Mouse (Mus musculus) hindbrain, postnatal 0 days (tissue): ENCODE data around the gene Lin54. TPM values are rescaled to one million over a fixed set of nuclear protein-coding genes. Genes with fewer than 3 reads are reported as not detected.
"Not testable (repeated sequence)": the region's sequence is repeated elsewhere in the genome, so short reads cannot be mapped to it uniquely, and the experiment has no call there.

ENCODE experiments used
- ATAC-seq: fragments of 200-750 bp; cut with Nextera tagmentation; 2 replicates; pipeline ENCODE4 v1.8.0; 2017; ENCODE audit warnings: mild to moderate bottlenecking, moderate TSS enrichment, moderate library complexity
- DNase-seq: peaks from one replicate; pipeline ENCODE4 v3.0.0-alpha.2; 2015; ENCODE audit warnings: low spot score
- H3K27ac ChIP-seq: fragments of 300-500 bp; sonication (generic); 2 replicates; pipeline ENCODE4 v1.5.1; 2014; ENCODE audit warnings: mild to moderate bottlenecking
- H3K27me3 ChIP-seq: fragments of 300-500 bp; sonication (generic); 2 replicates; pipeline ENCODE4 v1.6.1; 2014; ENCODE audit warnings: low read length, mixed read lengths; ENCODE audit not compliant: insufficient read depth
- H3K36me3 ChIP-seq: fragments of 300-500 bp; sonication (generic); 2 replicates; pipeline ENCODE4 v1.6.1; 2014; ENCODE audit warnings: low read length, mixed read lengths; ENCODE audit not compliant: insufficient read depth
- H3K4me1 ChIP-seq: fragments of 300-500 bp; sonication (generic); 2 replicates; pipeline ENCODE4 v1.6.1; 2014; ENCODE audit warnings: antibody characterized with exemption, low read length, mixed read lengths; ENCODE audit not compliant: insufficient read depth
- H3K4me2 ChIP-seq: fragments of 300-500 bp; sonication (generic); 2 replicates; pipeline ENCODE4 v1.6.1; 2014; ENCODE audit warnings: low read depth, mild to moderate bottlenecking, low read length, moderate library complexity, mixed read lengths
- H3K4me3 ChIP-seq: fragments of 300-500 bp; sonication (generic); 2 replicates; pipeline ENCODE4 v1.5.1; 2014; ENCODE audit warnings: low read length
- H3K9ac ChIP-seq: fragments of 300-500 bp; sonication (generic); replicated peaks from 2 replicates; pipeline ENCODE4 v1.6.1; 2014; ENCODE audit warnings: mild to moderate bottlenecking, low read length, moderate library complexity, mixed read lengths
- H3K9me3 ChIP-seq: fragments of 300-500 bp; sonication (generic); 2 replicates; pipeline ENCODE4 v1.6.1; 2016; ENCODE audit warnings: low read length, mixed read lengths
- CTCF ChIP-seq: IDR thresholded peaks from 2 replicates; pipeline ENCODE4 v1.5.1; 2016; ENCODE audit warnings: antibody characterized with exemption, control low read depth, low read depth
- WGBS: fragments of 180-500 bp; shearing (Covaris S2); extraction: QIAGEN DNeasy Blood & Tissue Kit; methylation state at CpG from one replicate; pipeline ENCODE4 v1.1.7; 2014; 5-methylcytosine and 5-hydroxymethylcytosine counted together
- polyA plus RNA-seq: library from polyadenylated mRNA; unstranded; fragments of >200 nt; fragmentation: Nextera tagmentation; extraction: Ambion mirVana; gene quantifications from 2 replicates; pipeline ENCODE4 v1.2.1, GENCODE M21; 2015
- total RNA-seq: library from RNA; depleted of rRNA; stranded (reverse); fragments of >200 nt; gene quantifications from 2 replicates; pipeline ENCODE4 v1.2.3, GENCODE M21; 2014

The Lin54 gene
- total and polyA plus RNA-seq, 2 experiments from 2014 or later: 6.7 to 13.9 TPM

DNA sequence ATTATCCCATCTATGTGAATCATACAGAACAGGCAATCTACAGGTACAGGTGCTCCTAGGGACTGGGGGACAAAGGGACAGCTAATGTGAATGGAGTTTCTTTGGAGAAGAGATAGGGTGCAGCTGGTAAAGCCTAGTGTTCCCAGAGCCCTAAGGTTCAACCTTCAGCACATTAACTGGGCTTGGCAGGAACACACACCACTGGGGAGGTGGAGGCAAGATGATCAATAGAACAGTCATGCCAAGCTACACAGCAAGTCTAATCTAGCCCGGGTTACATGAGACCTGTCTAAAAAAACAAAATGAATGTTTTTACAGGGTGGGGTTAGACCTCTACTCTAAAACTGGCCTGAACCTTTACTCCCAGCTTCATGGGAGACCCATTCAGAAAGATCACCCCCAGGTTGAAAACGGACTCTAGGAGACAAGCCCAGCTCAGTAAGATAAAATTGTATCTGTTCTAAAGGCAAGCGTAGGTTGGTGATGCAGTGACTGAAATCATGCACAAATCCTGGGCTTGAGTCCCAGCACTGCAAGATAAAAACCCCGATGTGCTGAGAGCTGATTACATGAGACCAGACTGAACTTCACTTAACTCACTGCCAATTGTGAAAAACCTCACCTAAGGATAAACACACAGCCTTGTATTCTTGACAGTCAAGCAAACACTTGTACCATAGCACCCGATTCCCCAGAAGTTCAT, 72.3 kb downstream of the Lin54 start:
- peak overlapping the region; percentile 84 for H3K9ac ChIP-seq
- no peak for TF ChIP-seq CTCF
- peak overlapping the region; percentile 74 for H3K4me3 ChIP-seq
- H3K27ac ChIP-seq: no peak overlapping the region
- DNase-seq (peak; percentile 12), ATAC-seq (no peak)
- H3K9me3 ChIP-seq: no peaks in the 10 kb centered on the region
- H3K4me2 ChIP-seq: peak overlapping the region; percentile 72
- H3K36me3 ChIP-seq: peaks cover 14% of the 10 kb centered on the region; the same call in 1 of the 2 replicates
- H3K27me3 ChIP-seq: no peaks in the 10 kb centered on the region
- peaks cover 28% of the 10 kb centered on the region for H3K4me1 ChIP-seq
- WGBS: 4% methylated on average over 5 of the region's 5 CpGs

DNA sequence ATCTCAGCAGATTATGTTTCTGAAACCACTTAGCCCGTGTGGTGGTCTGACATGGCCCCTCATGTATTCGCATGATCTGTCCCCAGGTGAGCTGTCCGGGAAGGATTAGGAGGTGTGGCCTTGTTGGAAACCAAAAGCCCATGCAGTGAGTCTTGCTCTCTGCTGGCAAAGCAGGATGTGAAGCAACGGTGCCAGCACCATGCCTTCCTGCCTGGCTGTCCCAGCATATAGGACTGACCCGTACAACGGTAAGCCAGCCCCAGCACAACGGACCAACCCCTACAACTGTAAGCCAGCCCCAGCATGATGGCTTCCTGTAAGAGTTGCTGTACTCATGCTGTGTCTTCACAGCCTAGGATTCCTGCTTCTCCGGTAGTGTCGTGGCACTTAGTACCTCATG, 73.2 kb downstream of the Lin54 start:
- Histone ChIP-seq H3K4me1 (peaks cover 28% of the 10 kb centered on the region), H3K36me3 (peaks cover 14% of the 10 kb centered on the region; the same call in 1 of the 2 replicates), H3K27ac (no peak overlapping the region), H3K27me3 (no peaks in the 10 kb centered on the region), H3K4me3 (peak overlapping the region; percentile 74), H3K4me2 (peak overlapping the region; percentile 72), H3K9me3 (no peaks in the 10 kb centered on the region), H3K9ac (peak overlapping the region; percentile 84; the same call in 1 of the 2 replicates)
- 52% methylated on average over 9 of the region's 9 CpGs for WGBS
- TF ChIP-seq CTCF: no peak
- no peak for ATAC-seq
- no peak for DNase-seq

DNA sequence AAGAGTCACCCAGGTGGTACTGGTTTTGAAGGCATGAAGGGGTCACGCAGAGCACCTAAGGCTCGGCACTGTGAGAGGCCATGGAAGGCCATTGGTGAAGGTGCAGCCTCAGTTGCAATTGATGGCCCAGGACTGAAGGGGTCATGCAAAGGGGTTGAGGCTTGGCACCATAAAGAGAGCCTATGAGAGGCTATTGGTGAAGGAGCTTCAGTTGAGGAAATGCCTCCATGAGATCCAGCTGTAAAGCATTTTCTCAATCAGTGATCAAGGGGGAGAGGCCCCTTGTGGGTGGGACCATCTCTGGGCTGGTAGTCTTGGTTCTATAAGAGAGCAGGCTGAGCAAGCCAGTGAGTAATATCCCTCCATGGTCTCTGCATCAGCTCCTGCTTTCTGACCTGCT, 74.6 kb downstream of the Lin54 start:
- H3K27me3 ChIP-seq, H3K4me3 ChIP-seq, H3K4me2 ChIP-seq, H3K9ac ChIP-seq, H3K27ac ChIP-seq, H3K9me3 ChIP-seq, ATAC-seq, DNase-seq: not testable (repeated sequence)
- WGBS: 88% methylated on average over 2 of the region's 2 CpGs
- peaks cover 27% of the 10 kb centered on the region for H3K4me1 ChIP-seq
- peaks cover 22% of the 10 kb centered on the region; the same call in 1 of the 2 replicates for H3K36me3 ChIP-seq

DNA sequence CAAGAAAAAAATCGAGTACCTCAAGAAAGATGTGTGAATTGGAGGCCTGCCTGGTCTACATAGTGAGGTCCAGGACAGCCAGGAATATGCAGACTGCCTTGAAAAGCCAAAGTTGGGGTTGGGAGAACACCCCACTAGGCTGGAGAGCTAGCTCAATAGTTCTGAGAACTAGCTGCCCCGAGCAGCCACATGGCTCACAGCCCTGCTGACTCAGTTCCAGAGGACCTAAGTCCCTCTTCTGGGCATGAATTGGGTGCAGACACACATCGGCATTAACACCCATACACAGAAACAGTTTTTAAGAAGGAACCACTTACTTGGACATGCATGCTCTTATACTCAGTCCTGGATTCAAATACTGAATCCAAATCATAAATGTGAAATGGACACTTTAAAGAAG, 76.2 kb downstream of the Lin54 start:
- Histone ChIP-seq H3K36me3 (peaks cover 35% of the 10 kb centered on the region), H3K9me3 (no peaks in the 10 kb centered on the region), H3K27me3 (no peaks in the 10 kb centered on the region), H3K27ac (no peak overlapping the region), H3K4me3 (no peak overlapping the region), H3K4me2 (no peak overlapping the region), H3K9ac (peak overlapping the region; percentile 38; the same call in 1 of the 2 replicates), H3K4me1 (peaks cover 19% of the 10 kb centered on the region)
- TF ChIP-seq CTCF: no peak
- no peak for ATAC-seq
- WGBS: 78% methylated on average over 3 of the region's 3 CpGs
- DNase-seq: no peak

DNA sequence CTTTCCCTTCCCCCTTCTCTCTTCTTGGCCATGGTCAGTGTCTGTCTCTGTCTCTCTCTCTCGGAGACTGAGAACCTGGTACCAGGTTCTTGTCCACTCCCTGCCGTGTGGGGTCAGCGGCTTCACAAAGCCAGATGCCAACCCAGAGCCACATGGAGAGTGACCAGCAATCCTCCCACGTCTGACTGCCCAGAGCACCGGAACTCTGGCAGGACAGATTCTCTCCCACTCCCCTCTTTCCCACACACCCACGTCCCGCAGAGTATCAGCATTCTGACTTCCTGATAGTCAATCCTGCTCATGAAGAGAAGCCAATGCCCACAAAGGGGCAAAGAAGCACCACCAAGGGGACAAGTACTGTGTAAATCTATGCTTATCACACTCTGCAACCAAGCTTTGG, 76.8 kb downstream of the Lin54 start:
- WGBS: 63% methylated on average over 7 of the region's 7 CpGs

DNA sequence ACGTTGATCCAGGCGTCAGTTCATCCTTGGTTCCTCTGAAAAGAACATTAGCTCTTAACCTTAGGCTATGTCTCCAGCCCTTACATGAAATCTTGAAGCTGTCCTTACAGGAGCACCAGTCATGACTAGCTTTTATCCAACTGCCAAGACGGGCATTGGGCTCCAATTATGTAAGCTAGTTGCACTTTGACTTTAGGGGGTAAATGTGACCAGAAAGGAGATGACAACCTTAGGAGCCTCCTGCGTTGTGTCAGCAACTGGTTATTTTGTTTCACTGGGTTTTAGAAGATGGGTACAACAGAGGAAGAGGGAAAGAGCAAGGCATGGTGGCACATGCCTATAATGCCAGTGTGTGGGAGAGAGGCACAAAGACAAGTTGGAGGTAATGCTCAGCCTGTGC, 81.6 kb downstream of the Lin54 start:
- no peaks in the 10 kb centered on the region for H3K9me3 ChIP-seq
- DNase-seq (no peak), ATAC-seq (no peak)
- H3K4me3 ChIP-seq: no peak overlapping the region
- no peak overlapping the region for H3K9ac ChIP-seq
- H3K27ac ChIP-seq: no peak overlapping the region
- peaks cover 34% of the 10 kb centered on the region for H3K36me3 ChIP-seq
- H3K27me3 ChIP-seq: no peaks in the 10 kb centered on the region
- no peak for TF ChIP-seq CTCF
- peaks cover 11% of the 10 kb centered on the region; the same call in 1 of the 2 replicates for H3K4me1 ChIP-seq
- WGBS: 68% methylated on average over 4 of the region's 4 CpGs
- no peak overlapping the region for H3K4me2 ChIP-seq

More for the DNA sequence above, 76.8 kb downstream of the Lin54 start:
- no peak for TF ChIP-seq CTCF
- no peak overlapping the region for H3K4me3 ChIP-seq
- ATAC-seq (no peak), DNase-seq (no peak)
- H3K27me3 ChIP-seq: no peaks in the 10 kb centered on the region
- peaks cover 19% of the 10 kb centered on the region for H3K4me1 ChIP-seq
- peaks cover 40% of the 10 kb centered on the region for H3K36me3 ChIP-seq
- peak overlapping the region; percentile 38 for H3K9ac ChIP-seq
- H3K27ac ChIP-seq: no peak overlapping the region
- H3K9me3 ChIP-seq: no peaks in the 10 kb centered on the region
- H3K4me2 ChIP-seq: no peak overlapping the region

DNA sequence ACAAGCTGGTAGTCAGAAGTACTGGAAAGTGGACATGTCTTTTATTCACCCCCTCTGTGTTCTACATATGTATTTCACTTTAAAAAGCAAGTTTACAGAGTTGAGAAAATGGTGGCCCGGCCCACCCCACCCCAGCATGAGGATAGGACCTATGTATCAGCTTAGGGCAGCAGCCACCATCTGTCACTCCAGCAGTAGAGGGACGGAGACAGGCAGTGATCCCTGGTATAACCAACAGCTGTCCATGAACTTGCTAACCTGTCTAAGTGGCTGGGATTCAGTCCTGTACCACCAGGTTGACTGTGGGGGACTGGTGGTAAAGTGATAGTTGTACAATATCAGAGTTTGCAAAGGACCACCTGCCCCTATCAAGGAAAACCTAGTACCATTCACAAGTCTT, 82.4 kb downstream of the Lin54 start:
- TF ChIP-seq CTCF: no peak
- H3K4me3 ChIP-seq: no peak overlapping the region
- H3K9ac ChIP-seq: no peak overlapping the region
- peaks cover 30% of the 10 kb centered on the region for H3K36me3 ChIP-seq
- peaks cover 11% of the 10 kb centered on the region; the same call in 1 of the 2 replicates for H3K4me1 ChIP-seq
- WGBS: 75% methylated on average over 2 of the region's 2 CpGs
- no peak for DNase-seq
- H3K9me3 ChIP-seq: no peaks in the 10 kb centered on the region
- H3K27me3 ChIP-seq: no peaks in the 10 kb centered on the region
- no peak overlapping the region for H3K4me2 ChIP-seq
- no peak overlapping the region for H3K27ac ChIP-seq
- ATAC-seq: no peak
